Mouse (Mus musculus) E14TG2a.4 (cell line): ENCODE data around the gene Bloc1s4.

Experiments
- CTCF ChIP-seq: conservative IDR thresholded peaks from 2 replicates; pipeline ENCODE4 v1.5.1; 2014; ENCODE audit warnings: low read length
- POU5F1 ChIP-seq: IDR thresholded peaks from 2 replicates; pipeline ENCODE4 v1.6.1; 2014; ENCODE audit warnings: low read length, borderline replicate concordance

GRCm38 (mm10) chr5:36700939-36701620, 47.4 kb downstream of the Bloc1s4 start:
- TF ChIP-seq CTCF: no peak
- TF ChIP-seq POU5F1: no peak
